Mouse (Mus musculus): ENCODE measurements around the gene Mrps6.
"Not testable (repeated sequence)": the region's sequence is repeated elsewhere in the genome, so short reads cannot be mapped to it uniquely, and the experiment has no call there.

Mrps6 gene

GRCm38 (mm10) chr16:92062832-92063231 is 4.8 kb downstream of the Mrps6 start:
- DNase-seq (ENCODE audit: low spot score) = no peak

- no peak for DNase-seq (ENCODE audit: low spot score)
Observed at GRCm38 (mm10) chr16:92064801-92065200, 6.7 kb downstream of the Mrps6 start.

- no peak for DNase-seq (ENCODE audit: low spot score)
Observed at GRCm38 (mm10) chr16:92070338-92070737, 12.3 kb downstream of the Mrps6 start.

- DNase-seq (ENCODE audit: low spot score) = no peak
Observed at GRCm38 (mm10) chr16:92076797-92077196, 18.7 kb downstream of the Mrps6 start.

GRCm38 (mm10) chr16:92083771-92084453 is 25.8 kb downstream of the Mrps6 start:
- no peak for DNase-seq (ENCODE audit: low spot score)

- no peak for DNase-seq (ENCODE audit: low spot score)
Observed at GRCm38 (mm10) chr16:92089225-92089624, 31.2 kb downstream of the Mrps6 start.

- no peak for DNase-seq (ENCODE audit: low spot score)
Observed at GRCm38 (mm10) chr16:92091876-92092275, 33.8 kb downstream of the Mrps6 start.

- DNase-seq (ENCODE audit: low spot score) = no peak
Observed at GRCm38 (mm10) chr16:92098351-92099051, 40.4 kb downstream of the Mrps6 start.

- DNase-seq (ENCODE audit: low spot score) = no peak
Observed at GRCm38 (mm10) chr16:92099598-92099997, 41.5 kb downstream of the Mrps6 start.

GRCm38 (mm10) chr16:92100111-92100510 is 42.0 kb downstream of the Mrps6 start:
- DNase-seq (ENCODE audit: low spot score) = no peak

GRCm38 (mm10) chr16:92102115-92102514 is 44.0 kb downstream of the Mrps6 start:
- DNase-seq (ENCODE audit: low spot score) = no peak

- not testable (repeated sequence) for DNase-seq (ENCODE audit: low spot score)
Observed at GRCm38 (mm10) chr16:92102931-92103330, 44.9 kb downstream of the Mrps6 start.

GRCm38 (mm10) chr16:92103572-92104331 is 45.7 kb downstream of the Mrps6 start:
- DNase-seq (ENCODE audit: low spot score) = no peak

- no peak for DNase-seq (ENCODE audit: low spot score)
Observed at GRCm38 (mm10) chr16:92104332-92104590, 46.2 kb downstream of the Mrps6 start.

GRCm38 (mm10) chr16:92104951-92105350 is 46.9 kb downstream of the Mrps6 start:
- no peak for DNase-seq (ENCODE audit: low spot score)

GRCm38 (mm10) chr16:92105631-92106030 is 47.6 kb downstream of the Mrps6 start:
- no peak for DNase-seq (ENCODE audit: low spot score)

GRCm38 (mm10) chr16:92107346-92107745 is 49.3 kb downstream of the Mrps6 start:
- no peak for DNase-seq (ENCODE audit: low spot score)

- no peak for DNase-seq (ENCODE audit: low spot score)
Observed at GRCm38 (mm10) chr16:92114706-92115241, 56.7 kb downstream of the Mrps6 start.

- DNase-seq (ENCODE audit: low spot score) = peak; percentile 51
Observed at GRCm38 (mm10) chr16:92115611-92116421, 57.7 kb downstream of the Mrps6 start.

GRCm38 (mm10) chr16:92117337-92118209 is 59.5 kb downstream of the Mrps6 start:
- DNase-seq (ENCODE audit: low spot score) = no peak

- no peak for DNase-seq (ENCODE audit: low spot score)
Observed at GRCm38 (mm10) chr16:92119013-92119515, 61.0 kb downstream of the Mrps6 start.
